Mouse (Mus musculus) limb, embryonic 12.5 days (tissue): ENCODE measurements around the gene Fbxo10. TPM values are rescaled to one million over a fixed set of nuclear protein-coding genes. Genes with fewer than 3 reads are reported as not detected.

Source experiments
- ATAC-seq: fragments of 200-750 bp; cut with Nextera tagmentation; 2 replicates; pipeline ENCODE4 v1.8.0; 2017; ENCODE audit warnings: low read depth, moderate TSS enrichment; ENCODE audit not compliant: insufficient number of reproducible peaks, insufficient read depth, low FRiP score, low TSS enrichment
- H3K27ac ChIP-seq: fragments of 300-500 bp; sonication (generic); 2 replicates; pipeline ENCODE4 v1.5.1; 2016; ENCODE audit warnings: mild to moderate bottlenecking, moderate library complexity
- H3K27me3 ChIP-seq: fragments of 300-500 bp; sonication (generic); 2 replicates; pipeline ENCODE4 v1.6.1; 2016; ENCODE audit warnings: mild to moderate bottlenecking, moderate library complexity
- H3K36me3 ChIP-seq: fragments of 300-500 bp; sonication (generic); 2 replicates; pipeline ENCODE4 v1.6.1; 2016; ENCODE audit warnings: mild to moderate bottlenecking, moderate library complexity
- H3K4me1 ChIP-seq: fragments of 300-500 bp; sonication (generic); replicated peaks from 2 replicates; pipeline ENCODE4 v1.6.1; 2016
- H3K4me2 ChIP-seq: fragments of 300-500 bp; sonication (generic); 2 replicates; pipeline ENCODE4 v1.6.1; 2016; ENCODE audit warnings: mild to moderate bottlenecking, moderate library complexity
- H3K4me3 ChIP-seq: fragments of 300-500 bp; sonication (generic); replicated peaks from 2 replicates; pipeline ENCODE4 v1.5.1; 2016; ENCODE audit warnings: mild to moderate bottlenecking
- H3K9ac ChIP-seq: fragments of 300-500 bp; sonication (generic); replicated peaks from 2 replicates; pipeline ENCODE4 v1.6.1; 2016; ENCODE audit warnings: mild to moderate bottlenecking, moderate library complexity
- H3K9me3 ChIP-seq: fragments of 300-500 bp; sonication (generic); 2 replicates; pipeline ENCODE4 v1.6.1; 2016; ENCODE audit warnings: mild to moderate bottlenecking, moderate library complexity
- WGBS: fragments of 180-500 bp; shearing (Covaris S2); methylation state at CpG from one replicate; pipeline ENCODE4 v1.1.7; 2016; 5-methylcytosine and 5-hydroxymethylcytosine counted together
- polyA plus RNA-seq: library from polyadenylated mRNA; unstranded; fragments of >200 nt; fragmentation: Nextera tagmentation; extraction: Ambion mirVana; gene quantifications from 2 replicates; pipeline ENCODE4 v1.2.1, GENCODE M21; 2016

Fbxo10 gene
- polyA plus RNA-seq, 1 experiment from 2014 or later = 17.1 TPM

DNA sequence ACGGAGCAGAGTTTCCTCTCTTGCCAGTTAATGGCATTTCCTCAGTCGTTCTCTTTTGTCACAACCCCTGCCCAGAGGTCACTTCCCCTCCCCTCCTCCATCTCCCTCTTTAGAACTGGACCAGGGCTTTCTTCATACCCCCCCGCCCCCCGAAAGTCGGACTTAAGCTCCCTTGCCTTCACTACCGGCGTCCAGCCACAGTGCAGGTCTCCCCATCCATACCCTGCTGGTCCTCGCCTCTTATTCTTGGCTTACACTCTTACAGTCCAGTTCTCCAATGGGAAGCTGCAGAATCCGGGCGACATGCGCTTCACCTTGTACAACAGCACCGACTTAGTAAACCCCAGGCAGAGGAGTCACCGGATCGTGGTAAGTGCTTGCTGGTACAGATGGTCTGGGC lies 65.4 kb downstream of the Fbxo10 start:
- ATAC-seq = 0 out of 2 replicates have a peak, but pooled peaks have one; percentile 32
- WGBS = 3% methylated on average over 14 of the region's 14 CpGs

DNA sequence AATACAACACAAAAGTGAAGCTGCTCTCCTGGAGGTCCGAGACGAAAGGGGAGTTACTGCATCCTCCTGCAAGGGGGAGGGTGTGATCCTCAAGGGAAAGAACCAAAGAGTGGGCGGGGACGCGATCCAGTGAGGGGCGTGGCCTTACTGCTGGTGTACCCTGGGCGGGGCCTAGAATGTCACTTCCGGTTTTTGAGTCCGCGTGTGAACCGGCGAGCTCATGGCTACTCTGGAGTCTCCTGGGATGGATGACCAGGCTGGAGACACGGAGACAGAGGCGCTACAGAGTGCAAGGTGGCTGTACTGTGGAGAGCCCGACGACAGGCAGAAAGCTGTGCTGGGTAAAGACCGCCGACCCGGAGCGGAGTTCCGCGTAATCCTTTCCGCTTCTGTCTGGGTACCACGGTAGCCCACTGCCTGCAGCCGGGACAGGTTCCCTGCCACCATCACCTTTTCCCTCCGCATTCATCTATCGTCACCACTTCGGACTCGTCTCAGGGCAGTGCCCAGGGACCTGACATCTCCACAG lies 65.9 kb downstream of the Fbxo10 start, which contains the start of gene Polr1e:
Polr1e (plus strand) TSS at position 132 of the 529 bp plus-strand sequence.
- no peaks in the 10 kb centered on the region for H3K9me3 ChIP-seq
- H3K27me3 ChIP-seq = no peaks in the 10 kb centered on the region
- under 1% methylated on average over 29 of the region's 29 CpGs for WGBS
- peak; percentile 71 for ATAC-seq
- peak within 1 kb of the TSS; percentile 70 for H3K9ac ChIP-seq
- no peak within 1 kb of the TSS for H3K27ac ChIP-seq
- H3K4me1 ChIP-seq = peaks cover 20% of the 10 kb centered on the region
- H3K36me3 ChIP-seq = peaks cover 8% of the 10 kb centered on the region; the same call in 1 of the 2 replicates
- peak within 1 kb of the TSS; percentile 96 for H3K4me2 ChIP-seq
- peak within 1 kb of the TSS; percentile 75 for H3K4me3 ChIP-seq

More for the DNA sequence above, 65.4 kb downstream of the Fbxo10 start:
- H3K4me1 ChIP-seq = peaks cover 16% of the 10 kb centered on the region
- H3K4me2 ChIP-seq = peak overlapping the region; percentile 96
- peaks cover 13% of the 10 kb centered on the region for H3K36me3 ChIP-seq
- H3K4me3 ChIP-seq = peak overlapping the region; percentile 75
- H3K9me3 ChIP-seq = no peaks in the 10 kb centered on the region
- no peak overlapping the region for H3K27ac ChIP-seq
- no peaks in the 10 kb centered on the region for H3K27me3 ChIP-seq
- peak overlapping the region; percentile 70 for H3K9ac ChIP-seq

DNA sequence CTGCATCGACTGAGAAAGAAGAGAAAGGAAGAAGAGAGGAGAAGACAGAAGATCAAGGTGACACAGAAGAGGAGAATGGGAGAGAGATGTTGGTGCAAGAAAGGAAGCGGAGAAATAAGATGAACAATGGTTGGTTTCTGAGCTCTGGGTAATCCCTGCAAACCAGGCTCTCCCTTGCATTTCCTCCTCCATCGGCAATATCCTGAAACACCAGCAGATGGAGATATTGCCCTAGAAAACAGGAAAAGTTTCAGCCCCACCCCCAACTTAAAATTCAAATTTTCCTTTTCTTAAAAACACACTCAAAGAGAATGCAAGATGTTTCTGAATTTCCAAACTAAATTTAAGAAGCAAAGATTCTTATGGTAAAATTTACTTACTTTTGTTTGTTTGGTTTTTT lies 68.8 kb downstream of the Fbxo10 start:
- WGBS = 13% methylated on average over 3 of the region's 3 CpGs

DNA sequence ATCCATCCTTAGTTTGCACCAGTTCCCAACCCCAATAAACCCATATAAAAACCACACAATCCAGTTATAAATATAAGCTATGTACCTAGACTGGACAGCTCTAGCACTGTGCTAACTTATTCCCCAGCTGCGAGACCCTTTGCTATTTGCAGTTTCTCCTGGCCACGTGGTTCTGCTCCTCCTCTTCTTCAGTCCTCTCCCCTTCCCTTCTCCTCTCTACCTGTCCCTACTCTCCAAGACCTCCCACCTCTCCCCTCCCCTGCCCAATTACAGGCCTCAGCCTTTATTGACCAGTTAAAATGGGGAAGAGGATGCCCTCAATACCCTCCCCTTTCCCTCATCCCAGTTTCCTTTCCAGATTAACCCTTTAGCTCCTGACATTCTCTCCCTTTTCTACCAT lies 70.9 kb downstream of the Fbxo10 start:
- ATAC-seq = no peak
- H3K4me1 ChIP-seq = peaks cover 23% of the 10 kb centered on the region
- no peak overlapping the region for H3K9ac ChIP-seq
- H3K27me3 ChIP-seq = no peaks in the 10 kb centered on the region
- peak overlapping the region; percentile 69 for H3K4me3 ChIP-seq
- no peak overlapping the region for H3K27ac ChIP-seq
- peak overlapping the region; percentile 79 for H3K4me2 ChIP-seq
- 2% methylated on average over 2 of the region's 2 CpGs for WGBS
- no peaks in the 10 kb centered on the region for H3K9me3 ChIP-seq
- H3K36me3 ChIP-seq = no peaks in the 10 kb centered on the region

More for the DNA sequence above, 68.8 kb downstream of the Fbxo10 start:
- no peak for ATAC-seq
- H3K9ac ChIP-seq = no peak overlapping the region
- no peaks in the 10 kb centered on the region for H3K27me3 ChIP-seq
- peaks cover 28% of the 10 kb centered on the region for H3K4me1 ChIP-seq
- no peaks in the 10 kb centered on the region for H3K9me3 ChIP-seq
- H3K4me2 ChIP-seq = no peak overlapping the region
- no peak overlapping the region for H3K27ac ChIP-seq
- no peaks in the 10 kb centered on the region for H3K36me3 ChIP-seq
- H3K4me3 ChIP-seq = no peak overlapping the region

DNA sequence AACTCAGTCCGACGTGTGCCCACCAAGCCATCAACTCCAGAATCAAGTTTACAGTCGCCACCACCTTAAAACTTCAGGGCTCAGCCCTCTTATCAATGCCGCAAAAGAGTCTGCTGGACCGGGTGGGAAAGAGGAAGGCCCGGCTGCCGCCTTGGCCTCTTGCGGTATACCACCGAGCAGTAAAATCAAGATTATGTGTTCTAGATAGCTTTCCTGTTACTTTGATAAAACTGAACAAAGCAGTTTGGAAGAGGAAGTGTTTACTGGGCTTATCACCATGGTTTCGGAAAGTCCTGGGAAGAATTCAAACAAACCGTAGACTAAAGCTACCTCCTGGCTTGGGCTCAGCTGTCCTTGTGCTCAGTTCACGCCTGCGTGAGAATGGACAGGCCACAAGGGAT lies 71.4 kb downstream of the Fbxo10 start:
- H3K4me1 ChIP-seq = peaks cover 23% of the 10 kb centered on the region
- 2% methylated on average over 13 of the region's 13 CpGs for WGBS
- no peaks in the 10 kb centered on the region for H3K27me3 ChIP-seq
- H3K9ac ChIP-seq = peak overlapping the region; percentile 71
- peak overlapping the region; percentile 84 for H3K27ac ChIP-seq
- H3K4me3 ChIP-seq = peak overlapping the region; percentile 69
- no peaks in the 10 kb centered on the region; the same call in 1 of the 2 replicates for H3K36me3 ChIP-seq
- H3K9me3 ChIP-seq = no peaks in the 10 kb centered on the region
- H3K4me2 ChIP-seq = peak overlapping the region; percentile 79
- no peak for ATAC-seq

DNA sequence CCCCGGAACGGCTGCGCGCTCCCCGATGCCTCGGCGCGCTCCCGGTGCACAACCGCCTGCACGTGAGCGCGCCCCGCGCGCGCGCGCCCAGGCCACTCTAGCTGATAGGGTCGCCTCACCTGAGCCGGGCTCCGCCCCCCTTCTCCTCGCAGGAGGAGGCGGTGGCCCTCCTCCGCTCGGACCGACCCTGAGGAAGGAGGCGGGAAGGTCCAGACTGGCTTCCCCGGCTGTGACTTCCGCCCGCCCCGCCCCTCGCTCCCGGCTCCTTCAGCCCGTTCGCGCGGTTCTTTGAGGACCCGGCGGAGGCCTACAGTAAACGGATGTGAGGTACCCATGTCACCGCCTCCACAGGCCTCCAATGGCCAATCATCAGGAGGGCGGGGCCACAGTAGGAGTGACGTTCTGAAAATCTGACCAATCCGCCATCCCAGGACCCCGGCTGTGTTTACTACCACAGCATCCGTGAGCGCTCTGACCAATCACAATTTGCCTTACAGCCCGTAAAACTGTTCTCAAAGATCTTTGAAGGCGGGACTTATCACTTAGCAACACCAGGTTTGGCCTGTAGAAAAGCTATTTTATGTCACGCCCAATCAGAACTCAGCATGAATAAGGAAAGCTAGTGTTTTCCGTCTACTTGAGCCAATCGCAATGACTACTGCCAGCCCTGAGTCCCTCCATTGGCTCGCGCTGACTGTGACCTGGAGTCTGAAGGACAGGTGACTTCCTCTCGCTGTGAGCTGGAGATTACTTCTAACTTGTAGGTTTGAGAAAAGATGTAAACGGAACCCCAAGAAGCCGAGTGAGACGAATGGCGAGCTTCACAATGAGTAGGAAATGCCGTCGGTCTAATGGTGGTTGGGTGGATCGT lies 72.1 kb downstream of the Fbxo10 start, which contains the start of gene Zbtb5:
Zbtb5 (minus strand) TSS at position 308 of the 871 bp plus-strand sequence.
- Histone ChIP-seq H3K9me3 (no peaks in the 10 kb centered on the region), H3K4me3 (peak within 1 kb of the TSS; percentile 71), H3K4me1 (peaks cover 23% of the 10 kb centered on the region), H3K4me2 (peak within 1 kb of the TSS; percentile 79), H3K9ac (peak within 1 kb of the TSS; percentile 85), H3K27ac (peak within 1 kb of the TSS; percentile 98), H3K27me3 (no peaks in the 10 kb centered on the region), H3K36me3 (no peaks in the 10 kb centered on the region; the same call in 1 of the 2 replicates)
- WGBS = under 1% methylated on average over 63 of the region's 63 CpGs
- peak; percentile 98 for ATAC-seq

DNA sequence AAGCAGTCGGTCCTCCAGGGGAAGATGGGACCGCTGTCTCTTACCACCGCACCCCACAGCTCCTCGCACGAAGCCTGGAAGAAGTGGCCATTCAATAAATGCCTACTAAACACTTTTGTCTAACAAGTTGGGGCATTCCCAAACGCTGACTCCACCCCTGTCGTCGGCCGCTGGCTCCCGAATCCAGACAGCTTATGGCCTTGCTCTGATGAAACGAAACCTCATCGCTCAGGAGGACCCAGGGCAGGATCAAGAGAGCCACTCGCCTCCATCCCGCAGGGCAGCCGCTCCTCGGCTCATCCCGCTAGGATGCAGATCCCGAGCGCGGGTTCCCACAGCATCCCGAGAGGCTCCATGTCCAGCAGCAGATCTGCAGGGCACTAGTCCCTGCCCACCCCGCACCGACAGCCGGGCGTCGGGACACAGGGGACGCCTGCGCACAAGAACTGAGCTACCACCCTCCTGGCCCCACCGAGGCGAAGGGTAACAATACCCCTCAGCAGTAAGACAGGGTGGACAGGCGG lies 72.8 kb downstream of the Fbxo10 start:
- H3K36me3 ChIP-seq = peaks cover 4% of the 10 kb centered on the region
- no peaks in the 10 kb centered on the region for H3K27me3 ChIP-seq
- under 1% methylated on average over 31 of the region's 31 CpGs for WGBS
- peak overlapping the region; percentile 85 for H3K9ac ChIP-seq
- H3K4me3 ChIP-seq = peak overlapping the region; percentile 71
- H3K27ac ChIP-seq = peak overlapping the region; percentile 98
- peak; percentile 80 for ATAC-seq
- no peaks in the 10 kb centered on the region for H3K9me3 ChIP-seq
- peaks cover 23% of the 10 kb centered on the region for H3K4me1 ChIP-seq
- peak overlapping the region; percentile 78 for H3K4me2 ChIP-seq

DNA sequence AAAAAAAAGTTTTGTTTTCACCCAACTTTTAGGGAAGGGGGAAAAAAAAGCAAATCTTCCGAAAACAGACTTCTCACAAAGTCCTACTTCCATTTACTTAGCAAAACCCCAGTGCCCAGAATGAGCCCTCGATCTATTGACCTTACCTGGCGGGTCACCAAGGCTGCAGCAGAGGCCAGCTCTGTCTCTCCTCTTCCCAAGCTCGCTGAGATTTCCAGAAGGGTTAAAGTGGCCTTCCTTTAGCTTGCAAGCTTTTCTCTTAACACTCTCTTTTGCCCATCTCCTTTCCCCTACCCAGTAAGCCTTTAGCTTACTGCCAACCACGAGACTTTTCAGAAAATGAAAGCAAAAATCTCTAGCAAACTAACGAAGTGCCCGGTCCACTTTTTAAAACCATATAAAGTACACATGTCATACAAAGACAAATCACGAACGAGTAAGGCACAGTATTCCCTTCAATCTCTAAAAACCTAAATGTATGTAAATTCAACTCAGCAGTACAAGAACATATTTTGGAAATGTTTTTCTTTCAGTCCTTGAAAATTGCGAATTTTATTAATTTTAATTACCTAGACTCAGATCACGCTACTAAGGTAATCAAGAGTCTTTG lies 73.5 kb downstream of the Fbxo10 start:
- Histone ChIP-seq H3K9ac (peak overlapping the region; percentile 85), H3K27me3 (no peaks in the 10 kb centered on the region), H3K4me3 (peak overlapping the region; percentile 71), H3K27ac (peak overlapping the region; percentile 98), H3K4me1 (peaks cover 23% of the 10 kb centered on the region), H3K4me2 (peak overlapping the region; percentile 78), H3K36me3 (peaks cover 8% of the 10 kb centered on the region), H3K9me3 (no peaks in the 10 kb centered on the region)
- 11% methylated on average over 11 of the region's 11 CpGs for WGBS
- ATAC-seq = no peak

DNA sequence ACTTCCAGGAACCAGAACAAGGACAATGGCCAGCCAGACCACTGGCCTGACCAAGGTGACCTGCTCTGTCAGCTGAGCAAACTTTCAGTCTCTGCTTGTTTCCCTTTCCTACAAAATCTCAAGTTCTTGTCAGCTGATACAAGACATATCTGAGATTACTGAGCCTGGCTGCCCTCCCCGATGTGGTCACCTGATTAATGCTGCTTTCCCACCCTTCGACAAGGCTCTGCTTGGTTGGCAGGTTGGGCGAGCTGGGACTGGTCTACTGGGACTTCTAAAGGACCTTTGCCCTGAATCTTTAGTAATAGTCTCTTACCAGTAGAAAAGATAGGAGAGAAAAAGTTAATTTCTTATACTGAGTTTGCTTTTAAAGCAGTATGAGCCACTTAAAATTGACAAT lies 79.0 kb downstream of the Fbxo10 start:
- Histone ChIP-seq H3K27ac (no peak overlapping the region), H3K27me3 (no peaks in the 10 kb centered on the region), H3K36me3 (peaks cover 12% of the 10 kb centered on the region), H3K4me3 (no peak overlapping the region), H3K4me2 (no peak overlapping the region), H3K9me3 (no peaks in the 10 kb centered on the region), H3K9ac (no peak overlapping the region), H3K4me1 (peaks cover 9% of the 10 kb centered on the region)
- WGBS = 84% methylated on average over 3 of the region's 3 CpGs
- ATAC-seq = no peak

DNA sequence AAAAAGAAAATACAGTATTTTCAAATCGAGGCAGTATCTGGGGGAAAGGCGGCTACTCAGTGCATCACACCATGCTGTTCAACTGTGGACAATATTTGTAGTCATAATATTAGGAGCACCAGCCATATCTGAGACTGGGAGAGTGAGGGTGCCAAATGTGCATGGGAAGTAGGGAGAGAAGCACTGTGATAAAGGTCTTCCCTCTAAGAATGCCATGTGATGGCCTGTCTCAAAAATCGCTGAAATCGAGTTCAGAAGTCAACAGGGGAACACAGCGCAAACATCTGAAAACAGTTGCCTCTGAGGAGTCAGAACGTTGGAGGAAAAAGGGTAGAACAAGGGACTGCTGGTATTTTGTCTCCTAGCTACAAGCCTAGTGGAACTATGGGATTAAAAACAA lies 84.4 kb downstream of the Fbxo10 start:
- 89% methylated on average over 6 of the region's 6 CpGs for WGBS
- Histone ChIP-seq H3K27me3 (no peaks in the 10 kb centered on the region), H3K9me3 (no peaks in the 10 kb centered on the region), H3K4me1 (no peaks in the 10 kb centered on the region), H3K4me2 (no peak overlapping the region), H3K9ac (no peak overlapping the region), H3K36me3 (peaks cover 10% of the 10 kb centered on the region), H3K27ac (no peak overlapping the region), H3K4me3 (no peak overlapping the region)
- no peak for ATAC-seq

DNA sequence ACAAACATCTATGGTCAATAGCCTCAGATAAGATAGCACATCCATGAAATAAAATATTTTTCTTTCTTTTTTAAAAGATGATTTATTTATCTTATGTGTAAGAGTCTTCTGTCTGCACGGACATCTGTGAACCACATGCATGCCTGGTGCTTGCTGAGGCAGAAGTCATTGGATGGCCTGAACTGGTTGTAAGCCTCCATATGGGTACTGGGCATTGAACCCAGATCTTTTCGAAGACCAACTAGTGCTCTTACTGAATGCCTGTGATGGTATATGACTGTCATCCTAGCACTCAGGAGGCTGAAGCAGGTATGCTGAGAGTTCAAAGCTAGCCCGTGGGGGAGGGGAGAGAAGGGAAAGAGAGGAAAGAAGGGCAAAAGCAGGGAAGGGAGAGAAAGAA lies 86.3 kb downstream of the Fbxo10 start:
- Histone ChIP-seq H3K4me1 (no peaks in the 10 kb centered on the region), H3K4me2 (no peak overlapping the region), H3K27ac (no peak overlapping the region), H3K9ac (no peak overlapping the region), H3K4me3 (no peak overlapping the region), H3K36me3 (peaks cover 25% of the 10 kb centered on the region), H3K9me3 (no peaks in the 10 kb centered on the region), H3K27me3 (no peaks in the 10 kb centered on the region)
- no peak for ATAC-seq
- WGBS = 87% methylated on average over 3 of the region's 3 CpGs
